ENCODE assay signal across 11 mouse cellular contexts in the genomic region with DNA sequence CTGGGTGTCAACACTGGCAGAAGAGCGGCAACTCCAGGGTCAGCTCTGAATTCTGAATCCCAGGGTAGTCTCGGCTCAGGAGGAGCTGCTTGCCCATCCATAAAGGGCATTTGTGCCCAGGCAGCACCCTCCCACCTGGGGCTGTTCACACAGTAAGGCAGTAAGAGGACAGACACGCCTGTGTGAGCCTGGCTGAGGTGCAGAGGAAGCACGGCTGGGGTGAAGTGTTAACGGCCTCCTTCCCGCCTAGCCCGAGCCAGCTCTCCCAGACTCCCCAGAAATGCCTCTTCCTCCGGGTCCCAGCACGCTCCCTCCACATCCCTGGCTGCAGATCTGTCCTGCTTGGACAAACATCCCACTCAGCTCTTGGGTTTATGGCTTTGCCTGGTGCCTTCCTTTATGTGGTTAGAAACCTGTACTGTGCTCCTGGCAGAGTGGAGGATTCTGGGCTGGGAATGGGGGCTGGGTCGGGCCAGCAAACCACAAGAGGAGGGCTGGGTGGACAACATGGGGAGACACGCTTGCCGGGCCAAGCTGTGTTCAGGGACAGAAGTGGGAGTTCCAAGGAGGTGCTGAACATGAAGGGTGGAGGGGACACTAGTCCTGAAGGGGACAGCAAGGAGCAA. TPM values are rescaled to one million over a fixed set of nuclear protein-coding genes. Genes with fewer than 3 reads are reported as not detected.
A peak's percentile ranks its signal among the peaks of the same experiment; 100 is the strongest.
DNase-seq lines count a peak whose midpoint lies in the region; ATAC-seq and TF ChIP-seq lines count a peak whose summit lies in the region.
"Had no signal": no experiment of that assay in that cellular context is flagged by ENCODE, and none has a peak within 500 bp of the region (broad histone marks: within the 10 kb centered on the region; RNA-seq: fewer than 3 reads in every experiment).

No protein-coding gene starts in this region.

- no peak for DNase-seq in lung, postnatal 14 days
- no peak for DNase-seq in liver, embryonic 11.5 days (ENCODE audit: low spot score)
- DNase-seq in forebrain, postnatal 0 days = no peak
- DNase-seq in gastrocnemius, postnatal 14 days = no peak
- DNase-seq in embryo, embryonic 9.5 days (ENCODE audit: extremely low spot score) = no peak
- DNase-seq: adrenal gland, postnatal 25 days; cerebellum, adult 9-10 months had no signal

- peak overlapping the region; percentile 85; the same call in 1 of the 2 replicates for H3K27ac ChIP-seq in lung, embryonic 15.5 days
- no peak overlapping the region for H3K27ac ChIP-seq in embryonic facial prominence, embryonic 15.5 days (replicated peaks)
- H3K27ac ChIP-seq in kidney, embryonic 14.5 days (ENCODE audit: low read depth, low read length) = no peak overlapping the region
- peak overlapping the region; percentile 2; the same call in 1 of the 2 replicates for H3K27ac ChIP-seq in liver, embryonic 11.5 days (ENCODE audit: low read depth, low read length)
- H3K27ac ChIP-seq in forebrain, postnatal 0 days (ENCODE audit: low read depth, low read length) = no peak overlapping the region

- no peak overlapping the region for H3K4me3 ChIP-seq in lung, embryonic 15.5 days
- H3K4me3 ChIP-seq in embryonic facial prominence, embryonic 15.5 days (replicated peaks) = no peak overlapping the region
- no peak overlapping the region for H3K4me3 ChIP-seq in kidney, embryonic 14.5 days (ENCODE audit: low read length)
- no peak overlapping the region for H3K4me3 ChIP-seq in liver, embryonic 11.5 days (ENCODE audit: low read depth, low read length)
- no peak overlapping the region for H3K4me3 ChIP-seq in forebrain, postnatal 0 days (ENCODE audit: low read depth, low read length)

- no peak overlapping the region for H3K9ac ChIP-seq in lung, embryonic 15.5 days
- H3K9ac ChIP-seq in embryonic facial prominence, embryonic 15.5 days = no peak overlapping the region
- H3K9ac ChIP-seq in kidney, embryonic 14.5 days (ENCODE audit: low read depth, low read length) = no peak overlapping the region
- no peak overlapping the region for H3K9ac ChIP-seq in liver, embryonic 11.5 days (ENCODE audit: low read depth, low read length)
- H3K9ac ChIP-seq in forebrain, postnatal 0 days = no peak overlapping the region

- no peak overlapping the region for H3K4me2 ChIP-seq in lung, embryonic 15.5 days
- H3K4me2 ChIP-seq in embryonic facial prominence, embryonic 15.5 days (replicated peaks) = no peak overlapping the region
- H3K4me2 ChIP-seq in kidney, embryonic 14.5 days (replicated peaks; ENCODE audit: low read depth, low read length) = no peak overlapping the region
- H3K4me2 ChIP-seq in liver, embryonic 11.5 days = no peak overlapping the region
- no peak overlapping the region for H3K4me2 ChIP-seq in forebrain, postnatal 0 days (ENCODE audit: low read depth)

- no peaks in the 10 kb centered on the region for H3K27me3 ChIP-seq in lung, embryonic 15.5 days
- no peaks in the 10 kb centered on the region for H3K27me3 ChIP-seq in embryonic facial prominence, embryonic 15.5 days
- no peaks in the 10 kb centered on the region for H3K27me3 ChIP-seq in kidney, embryonic 14.5 days (ENCODE audit: control insufficient read depth, insufficient read depth, low read length)
- no peaks in the 10 kb centered on the region for H3K27me3 ChIP-seq in liver, embryonic 11.5 days (replicated peaks; ENCODE audit: control insufficient read depth, insufficient read depth, low read length)
- no peaks in the 10 kb centered on the region for H3K27me3 ChIP-seq in forebrain, postnatal 0 days (ENCODE audit: insufficient read depth, low read length)

- WGBS in lung, embryonic 15.5 days = 34% methylated on average over 12 of the region's 12 CpGs
- 43% methylated on average over 12 of the region's 12 CpGs for WGBS in embryonic facial prominence, embryonic 15.5 days
- 25% methylated on average over 12 of the region's 12 CpGs for WGBS in kidney, embryonic 14.5 days
- 48% methylated on average over 12 of the region's 12 CpGs for WGBS in liver, embryonic 11.5 days
- 55% methylated on average over 12 of the region's 12 CpGs for WGBS in forebrain, postnatal 0 days

- TF ChIP-seq CTCF in forebrain, postnatal 0 days (IDR thresholded peaks at IDR 0.05; ENCODE audit: low read depth) = no peak

- ATAC-seq in lung, embryonic 15.5 days (ENCODE audit: borderline replicate concordance, extremely low read depth, low FRiP score, low TSS enrichment) = no peak
- ATAC-seq in embryonic facial prominence, embryonic 15.5 days (ENCODE audit: insufficient number of reproducible peaks, low FRiP score, low TSS enrichment, low read depth) = peak; percentile 1; the same call in 1 of the 2 replicates
- ATAC-seq in kidney, embryonic 14.5 days (ENCODE audit: low FRiP score, low TSS enrichment) = peak; percentile 15; the same call in 1 of the 2 replicates
- no peak for ATAC-seq in liver, embryonic 11.5 days (replicated peaks; ENCODE audit: low FRiP score)
- ATAC-seq in forebrain, postnatal 0 days = no peak
- ATAC-seq: lung, postnatal 0 days had no signal

- no peaks in the 10 kb centered on the region for H3K9me3 ChIP-seq in lung, embryonic 15.5 days
- no peaks in the 10 kb centered on the region for H3K9me3 ChIP-seq in embryonic facial prominence, embryonic 15.5 days (replicated peaks)
- H3K9me3 ChIP-seq in kidney, embryonic 14.5 days (ENCODE audit: control insufficient read depth, low read length) = no peaks in the 10 kb centered on the region
- H3K9me3 ChIP-seq in liver, embryonic 11.5 days (ENCODE audit: control insufficient read depth, low read length) = no peaks in the 10 kb centered on the region
- H3K9me3 ChIP-seq in forebrain, postnatal 0 days (ENCODE audit: low read length) = no peaks in the 10 kb centered on the region

- intact Hi-C loops in gastrocnemius, postnatal 14 days (cut with DNase I; ENCODE audit: low total_unique reads) = no loop called here

- H3K36me3 ChIP-seq in lung, embryonic 15.5 days = no peaks in the 10 kb centered on the region
- H3K36me3 ChIP-seq in embryonic facial prominence, embryonic 15.5 days = no peaks in the 10 kb centered on the region
- H3K36me3 ChIP-seq in kidney, embryonic 14.5 days (ENCODE audit: control insufficient read depth, insufficient read depth, low read length) = no peaks in the 10 kb centered on the region
- H3K36me3 ChIP-seq in liver, embryonic 11.5 days (ENCODE audit: control insufficient read depth, insufficient read depth, low read length) = no peaks in the 10 kb centered on the region
- H3K36me3 ChIP-seq in forebrain, postnatal 0 days (ENCODE audit: insufficient read depth) = no peaks in the 10 kb centered on the region

- H3K4me1 ChIP-seq in lung, embryonic 15.5 days = peaks cover 66% of the 10 kb centered on the region
- peaks cover 58% of the 10 kb centered on the region for H3K4me1 ChIP-seq in embryonic facial prominence, embryonic 15.5 days
- H3K4me1 ChIP-seq in kidney, embryonic 14.5 days (ENCODE audit: control insufficient read depth, insufficient read depth, low read length) = peaks cover 47% of the 10 kb centered on the region
- H3K4me1 ChIP-seq in liver, embryonic 11.5 days (replicated peaks; ENCODE audit: control insufficient read depth, insufficient read depth, low read length) = peaks cover 85% of the 10 kb centered on the region
- no peaks in the 10 kb centered on the region for H3K4me1 ChIP-seq in forebrain, postnatal 0 days (ENCODE audit: insufficient read depth)

RNA-seq across cellular contexts. Expression of gene Zfp36l2, which starts 44.4 kb away (rescaled TPM):
- polyA plus RNA-seq in lung, embryonic 15.5 days (2015; fragmentation: Nextera tagmentation; extraction: Ambion mirVana) = 14.8 and 15.9 TPM in 2 replicates
- polyA plus RNA-seq in embryonic facial prominence, embryonic 15.5 days (2015; fragmentation: Nextera tagmentation; extraction: Ambion mirVana) = 22.8 and 23.1 TPM in 2 replicates
- 22.5 and 24.3 TPM in 2 replicates for polyA plus RNA-seq in kidney, embryonic 14.5 days (2014; fragmentation: Nextera tagmentation; extraction: Ambion mirVana)
- 24.7 and 26.7 TPM in 2 replicates for polyA plus RNA-seq in liver, embryonic 11.5 days (2014; fragmentation: Nextera tagmentation; extraction: Ambion mirVana)
- total RNA-seq in forebrain, postnatal 0 days (2014; rRNA removed) = 7.5 and 9.6 TPM in 2 replicates
- 3.8 and 5.1 TPM in 2 replicates for polyA plus RNA-seq in forebrain, postnatal 0 days (2015; fragmentation: Nextera tagmentation; extraction: Ambion mirVana)
- 10 to 100 TPM; 17.0 to 21.3 TPM for total RNA-seq in gastrocnemius, postnatal 14 days (2021)

Comparison
In these comparisons a context has a peak if more than half of its experiments do, and no peak if none do; other contexts are left out.
1. ATAC-seq: peak in embryonic facial prominence, embryonic 15.5 days (single experiment) and kidney, embryonic 14.5 days (single experiment); none in lung, embryonic 15.5 days (single experiment), liver, embryonic 11.5 days (single experiment) and forebrain, postnatal 0 days (single experiment).
2. H3K27ac ChIP-seq: peak in lung, embryonic 15.5 days (single experiment) and liver, embryonic 11.5 days (single experiment); none in embryonic facial prominence, embryonic 15.5 days (single experiment), kidney, embryonic 14.5 days (single experiment) and forebrain, postnatal 0 days (single experiment).